Mouse (Mus musculus): ENCODE measurements around the gene Gm4881. TPM values are rescaled to one million over a fixed set of nuclear protein-coding genes. Genes with fewer than 3 reads are reported as not detected.

The Gm4881 gene
- polyA plus RNA-seq, 1 experiment from 2014 or later: not detected

GRCm38 (mm10) chr7:24889431-24890220 is 54.7 kb downstream of the Gm4881 start:
- no peak overlapping the region for H3K27ac ChIP-seq
- no peaks in the 10 kb centered on the region for H3K27me3 ChIP-seq (ENCODE audit: low read depth, poor library complexity, severe bottlenecking)
- no peaks in the 10 kb centered on the region for H3K9me3 ChIP-seq (replicated peaks)
- H3K36me3 ChIP-seq: peaks cover 62% of the 10 kb centered on the region
- 83% methylated on average over 6 of the region's 6 CpGs for WGBS
- peaks cover 31% of the 10 kb centered on the region for H3K4me1 ChIP-seq
- no peak for DNase-seq (ENCODE audit: low spot score)
- H3K4me3 ChIP-seq: no peak overlapping the region

- Histone ChIP-seq H3K36me3 (peaks cover 62% of the 10 kb centered on the region), H3K27ac (no peak overlapping the region), H3K27me3 (ENCODE audit: low read depth, poor library complexity, severe bottlenecking) (no peaks in the 10 kb centered on the region)
Observed at GRCm38 (mm10) chr7:24887096-24887495, 57.2 kb downstream of the Gm4881 start.

GRCm38 (mm10) chr7:24886308-24886633 is 58.0 kb downstream of the Gm4881 start:
- H3K36me3 ChIP-seq: peaks cover 60% of the 10 kb centered on the region
- 84% methylated on average over 4 of the region's 4 CpGs for WGBS
- no peaks in the 10 kb centered on the region for H3K27me3 ChIP-seq (ENCODE audit: low read depth, poor library complexity, severe bottlenecking)
- no peak for DNase-seq (ENCODE audit: low spot score)
- peak overlapping the region; percentile 99 for H3K4me3 ChIP-seq
- no peaks in the 10 kb centered on the region for H3K9me3 ChIP-seq (replicated peaks)
- peak overlapping the region; percentile 99 for H3K27ac ChIP-seq
- H3K4me1 ChIP-seq: peaks cover 31% of the 10 kb centered on the region

More at GRCm38 (mm10) chr7:24887096-24887495, 57.2 kb downstream of the Gm4881 start:
- peaks cover 31% of the 10 kb centered on the region for H3K4me1 ChIP-seq
- DNase-seq (ENCODE audit: low spot score): no peak
- H3K4me3 ChIP-seq: peak overlapping the region; percentile 99; the same call in 1 of the 2 replicates
- no peaks in the 10 kb centered on the region for H3K9me3 ChIP-seq (replicated peaks)
- 79% methylated on average over 4 of the region's 4 CpGs for WGBS

- Histone ChIP-seq H3K36me3 (peaks cover 55% of the 10 kb centered on the region), H3K4me3 (peak overlapping the region; percentile 99), H3K9me3 (replicated peaks) (no peaks in the 10 kb centered on the region), H3K4me1 (peaks cover 31% of the 10 kb centered on the region), H3K27me3 (ENCODE audit: low read depth, poor library complexity, severe bottlenecking) (no peaks in the 10 kb centered on the region), H3K27ac (peak overlapping the region; percentile 99)
- no peak for DNase-seq (ENCODE audit: low spot score)
- WGBS: 51% methylated on average over 12 of the region's 12 CpGs
Observed at GRCm38 (mm10) chr7:24885468-24886307, 58.6 kb downstream of the Gm4881 start.

- DNase-seq (ENCODE audit: low spot score): no peak
- peak overlapping the region; percentile 99 for H3K27ac ChIP-seq
- H3K27me3 ChIP-seq (ENCODE audit: low read depth, poor library complexity, severe bottlenecking): no peaks in the 10 kb centered on the region
- under 1% methylated on average over 47 of the region's 47 CpGs for WGBS
- peaks cover 31% of the 10 kb centered on the region for H3K4me1 ChIP-seq
- no peaks in the 10 kb centered on the region for H3K9me3 ChIP-seq (replicated peaks)
- H3K36me3 ChIP-seq: peaks cover 46% of the 10 kb centered on the region
- peak overlapping the region; percentile 99 for H3K4me3 ChIP-seq
Observed at GRCm38 (mm10) chr7:24884693-24885291, 59.5 kb downstream of the Gm4881 start.

- DNase-seq (ENCODE audit: low spot score): peak; percentile 97
- H3K27ac ChIP-seq: peak within 1 kb of the TSS; percentile 99
- peak within 1 kb of the TSS; percentile 99 for H3K4me3 ChIP-seq
- under 1% methylated on average over 57 of the region's 57 CpGs for WGBS
- peaks cover 31% of the 10 kb centered on the region for H3K4me1 ChIP-seq
- H3K9me3 ChIP-seq (replicated peaks): no peaks in the 10 kb centered on the region
- no peaks in the 10 kb centered on the region for H3K27me3 ChIP-seq (ENCODE audit: low read depth, poor library complexity, severe bottlenecking)
- peaks cover 39% of the 10 kb centered on the region for H3K36me3 ChIP-seq
Observed at GRCm38 (mm10) chr7:24883896-24884692, 60.2 kb downstream of the Gm4881 start, which contains the start of gene Rps19. Rps19 (plus strand) TSS chr7:24884371.

GRCm38 (mm10) chr7:24882416-24883199 is 61.7 kb downstream of the Gm4881 start:
- Histone ChIP-seq H3K9me3 (replicated peaks) (no peaks in the 10 kb centered on the region), H3K27me3 (ENCODE audit: low read depth, poor library complexity, severe bottlenecking) (no peaks in the 10 kb centered on the region), H3K4me3 (no peak overlapping the region), H3K36me3 (peaks cover 24% of the 10 kb centered on the region), H3K4me1 (peaks cover 23% of the 10 kb centered on the region), H3K27ac (no peak overlapping the region)
- DNase-seq (ENCODE audit: low spot score): no peak
- 94% methylated on average over 9 of the region's 9 CpGs for WGBS

GRCm38 (mm10) chr7:24879620-24880019 is 64.7 kb downstream of the Gm4881 start:
- no peaks in the 10 kb centered on the region for H3K27me3 ChIP-seq (ENCODE audit: low read depth, poor library complexity, severe bottlenecking)
- no peak overlapping the region for H3K27ac ChIP-seq
- H3K36me3 ChIP-seq: no peaks in the 10 kb centered on the region
- no peak for DNase-seq (ENCODE audit: low spot score)
- no peak overlapping the region for H3K4me3 ChIP-seq
- H3K9me3 ChIP-seq (replicated peaks): no peaks in the 10 kb centered on the region
- H3K4me1 ChIP-seq: peaks cover 12% of the 10 kb centered on the region
- 38% methylated on average over 2 of the region's 2 CpGs for WGBS

- no peaks in the 10 kb centered on the region for H3K36me3 ChIP-seq
- 75% methylated on average over 3 of the region's 3 CpGs for WGBS
- H3K27ac ChIP-seq: no peak overlapping the region
Observed at GRCm38 (mm10) chr7:24877588-24877987, 66.7 kb downstream of the Gm4881 start.

More at GRCm38 (mm10) chr7:24877588-24877987, 66.7 kb downstream of the Gm4881 start:
- no peaks in the 10 kb centered on the region for H3K9me3 ChIP-seq (replicated peaks)
- H3K27me3 ChIP-seq (ENCODE audit: low read depth, poor library complexity, severe bottlenecking): peaks cover 3% of the 10 kb centered on the region; the same call in 1 of the 2 replicates
- H3K4me1 ChIP-seq: peaks cover 12% of the 10 kb centered on the region
- H3K4me3 ChIP-seq: no peak overlapping the region
- DNase-seq (ENCODE audit: low spot score): no peak

All from limb, embryonic 10.5 days (tissue).